Mouse (Mus musculus): ENCODE measurements around the gene Slc38a11. TPM values are rescaled to one million over a fixed set of nuclear protein-coding genes. Genes with fewer than 3 reads are reported as not detected.

Gene Slc38a11
- 1 to 10 TPM; 1.5 to 2.5 TPM for total RNA-seq (2021)
- long read RNA-seq, partial matches to known transcripts: 0 of 2 reads
- long read RNA-seq, other reads (novel, unspliced or antisense): 0 of 2 reads

DNA sequence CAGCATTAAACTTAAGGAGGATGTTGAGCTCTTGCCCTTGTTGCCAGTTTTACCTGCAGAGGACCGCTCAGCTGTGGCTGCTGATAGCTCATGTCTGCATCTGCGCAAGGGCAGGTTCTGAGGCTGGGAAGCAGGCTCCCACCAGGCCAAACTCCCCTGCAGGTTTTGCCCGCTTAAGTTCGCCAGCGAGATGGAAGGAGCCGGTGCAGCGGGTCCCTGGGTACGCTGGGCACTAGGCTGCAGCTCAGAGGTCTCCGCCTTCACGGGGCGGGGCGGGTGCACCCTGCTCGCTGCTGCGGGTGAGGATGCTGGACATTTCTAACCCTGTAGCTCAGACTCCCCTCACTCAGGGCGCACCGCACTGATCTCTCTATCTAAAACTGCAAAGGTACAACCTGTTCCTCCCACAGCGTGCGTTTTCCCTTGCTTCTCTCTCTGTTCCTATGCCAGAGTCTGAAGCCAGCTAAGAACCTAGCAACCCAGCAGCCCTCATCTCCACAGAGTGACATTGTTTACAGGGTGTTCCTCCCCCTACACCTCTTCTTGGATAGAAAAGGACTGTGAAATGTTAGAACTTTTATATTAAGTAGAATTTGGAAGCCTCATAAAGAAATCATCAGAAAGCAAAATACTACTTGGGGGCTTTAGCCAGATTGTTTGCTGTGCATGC, at the start of gene Slc38a11:
Slc38a11 (minus strand) TSS at position 207 of the 670 bp plus-strand sequence.
- no peak for DNase-seq (ENCODE audit: low spot score in 2 of 2)

GRCm38 (mm10) chr2:65407110-65407509, 43.3 kb upstream of the Slc38a11 start:
- no peak for DNase-seq (ENCODE audit: low spot score in 2 of 2)

- DNase-seq (ENCODE audit: low spot score in 2 of 2): no peak
These were observed 41.6 kb upstream of the Slc38a11 start for GRCm38 (mm10) chr2:65405407-65405806.

DNA sequence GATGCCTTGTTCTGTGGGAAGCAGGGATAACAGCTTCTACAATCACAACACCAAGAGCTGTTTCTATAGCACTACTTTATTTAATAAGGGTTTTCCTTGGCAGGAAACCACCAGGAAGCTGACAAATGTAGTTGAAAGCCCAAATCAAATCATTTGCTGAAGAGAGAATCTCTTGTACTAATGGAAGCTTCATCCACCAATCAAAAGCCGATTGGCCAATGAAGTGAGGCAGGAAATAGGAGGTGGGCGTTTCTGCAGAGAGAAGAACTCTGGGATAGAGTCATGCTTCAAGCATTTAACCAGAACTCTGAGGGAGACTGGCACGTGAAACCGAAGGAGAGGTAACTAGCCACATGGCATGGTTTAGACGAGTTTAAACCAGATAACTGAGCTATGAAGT, 38.2 kb upstream of the Slc38a11 start:
- no peak for DNase-seq (ENCODE audit: low spot score in 2 of 2)

- DNase-seq (ENCODE audit: low spot score in 2 of 2): peak in 1 of 2 experiments; percentile 20
These were observed 36.1 kb upstream of the Slc38a11 start for GRCm38 (mm10) chr2:65399938-65400337.

GRCm38 (mm10) chr2:65396128-65396527, 32.3 kb upstream of the Slc38a11 start:
- peak in 1 of 2 experiments; percentile 48 for DNase-seq (ENCODE audit: low spot score in 2 of 2)

- no peak for DNase-seq (ENCODE audit: low spot score in 2 of 2)
These were observed 29.2 kb upstream of the Slc38a11 start for GRCm38 (mm10) chr2:65393061-65393460.

DNA sequence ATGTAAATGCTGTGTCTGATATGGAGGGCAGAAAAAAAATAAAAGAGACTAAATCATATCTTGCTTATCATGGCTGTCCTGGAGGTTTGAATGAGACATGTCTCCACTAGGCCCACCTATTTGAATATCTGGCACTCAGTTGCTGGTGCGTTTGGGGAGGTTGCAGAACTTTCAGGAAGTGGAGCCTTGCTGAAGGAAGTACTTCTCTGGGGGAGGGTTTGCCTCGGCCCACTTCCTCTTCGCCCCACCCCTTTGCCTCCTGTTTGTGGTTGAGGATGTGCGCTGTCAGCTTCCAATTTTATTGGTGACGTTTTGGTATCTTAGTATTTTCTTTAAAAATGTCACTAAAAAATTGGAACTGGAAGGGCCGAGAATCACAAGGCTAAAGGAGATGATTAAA, 27.5 kb upstream of the Slc38a11 start:
- DNase-seq (ENCODE audit: low spot score in 2 of 2): no peak

DNA sequence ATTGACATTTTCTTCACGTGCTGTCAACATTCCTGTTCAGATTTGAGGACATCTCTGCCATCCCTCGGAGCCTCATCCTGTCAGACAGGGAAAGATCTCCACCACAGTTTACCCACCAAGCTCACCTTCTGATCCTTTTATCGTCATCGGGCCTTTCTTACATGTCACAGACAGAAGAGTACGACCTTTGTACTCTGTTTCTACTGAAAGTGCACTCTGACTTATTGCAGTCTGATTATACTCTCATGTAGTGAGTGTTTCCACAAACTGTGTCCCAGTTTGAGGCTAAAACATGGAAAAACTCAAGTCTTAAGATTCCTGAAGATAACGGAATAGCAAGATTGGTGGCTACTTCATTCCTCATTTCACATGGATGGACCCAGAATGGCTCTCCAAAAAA, 21.0 kb upstream of the Slc38a11 start:
- DNase-seq (ENCODE audit: low spot score in 2 of 2): no peak

GRCm38 (mm10) chr2:65382485-65382884, 18.7 kb upstream of the Slc38a11 start:
- no peak for DNase-seq (ENCODE audit: low spot score in 2 of 2)

- no peak for DNase-seq (ENCODE audit: low spot score in 2 of 2)
These were observed 14.6 kb upstream of the Slc38a11 start for GRCm38 (mm10) chr2:65378425-65378824.

GRCm38 (mm10) chr2:65374410-65374809, 10.6 kb upstream of the Slc38a11 start:
- no peak for DNase-seq (ENCODE audit: low spot score in 2 of 2)

DNA sequence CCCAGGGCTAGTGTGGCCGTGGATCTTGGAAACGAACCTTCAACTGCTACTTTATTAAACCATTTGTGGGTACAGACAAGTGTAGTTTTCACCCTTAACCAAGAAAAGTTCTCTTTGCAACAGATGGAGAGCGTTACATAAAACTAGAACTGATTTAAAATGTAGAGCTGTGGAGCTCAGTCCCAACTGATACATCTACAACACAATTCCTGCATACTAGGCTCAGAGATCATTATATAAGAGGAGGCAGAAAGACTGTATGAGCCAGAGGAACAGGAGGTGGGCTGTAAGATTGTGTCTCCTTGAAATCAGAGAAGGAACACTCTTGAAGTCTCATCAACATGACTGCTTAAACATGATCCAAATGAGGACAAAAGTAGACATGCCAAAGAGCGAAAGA, 9.2 kb upstream of the Slc38a11 start:
- DNase-seq (ENCODE audit: low spot score in 2 of 2): peak in 1 of 2 experiments; percentile 14

DNA sequence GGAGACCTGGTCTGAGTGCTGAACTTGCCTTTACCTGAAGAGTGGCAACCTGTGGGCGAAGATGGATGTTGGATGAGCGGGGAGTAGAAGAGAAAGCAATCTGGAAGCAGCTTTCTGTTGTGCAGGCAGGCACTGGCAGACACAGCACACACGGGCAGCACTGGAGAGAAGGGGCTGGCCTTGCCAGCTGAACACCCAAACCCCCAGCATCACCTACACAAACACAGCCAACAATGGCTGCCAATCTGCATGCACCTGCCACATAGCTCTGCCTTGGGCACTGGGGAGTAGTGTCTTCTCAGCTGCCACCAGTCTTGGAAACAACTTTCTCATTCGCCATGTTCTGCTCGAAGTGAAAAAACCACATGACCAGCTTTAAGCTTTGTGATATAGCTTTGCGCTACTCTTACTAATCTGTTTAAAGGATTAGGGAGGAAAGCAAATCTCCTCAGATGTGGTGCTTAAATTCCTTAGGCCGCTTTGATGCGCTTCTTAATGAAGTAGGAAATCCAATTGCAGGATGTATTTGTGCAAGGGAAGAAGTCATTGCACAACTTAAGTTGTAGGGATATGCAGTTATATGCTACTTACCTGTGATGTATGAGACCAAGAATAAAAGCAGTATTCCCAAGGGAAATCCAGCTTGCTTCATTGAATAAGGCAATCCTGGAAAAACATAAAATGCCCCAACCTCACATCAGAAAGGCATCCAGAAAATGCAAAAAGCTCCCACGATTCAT, 2.9 kb downstream of the Slc38a11 start:
- no peak for DNase-seq (ENCODE audit: low spot score in 2 of 2)

- no peak for DNase-seq (ENCODE audit: low spot score in 2 of 2)
These were observed 16.5 kb downstream of the Slc38a11 start for GRCm38 (mm10) chr2:65347367-65347766.

GRCm38 (mm10) chr2:65346915-65347314, 16.9 kb downstream of the Slc38a11 start:
- no peak for DNase-seq (ENCODE audit: low spot score in 2 of 2)

DNA sequence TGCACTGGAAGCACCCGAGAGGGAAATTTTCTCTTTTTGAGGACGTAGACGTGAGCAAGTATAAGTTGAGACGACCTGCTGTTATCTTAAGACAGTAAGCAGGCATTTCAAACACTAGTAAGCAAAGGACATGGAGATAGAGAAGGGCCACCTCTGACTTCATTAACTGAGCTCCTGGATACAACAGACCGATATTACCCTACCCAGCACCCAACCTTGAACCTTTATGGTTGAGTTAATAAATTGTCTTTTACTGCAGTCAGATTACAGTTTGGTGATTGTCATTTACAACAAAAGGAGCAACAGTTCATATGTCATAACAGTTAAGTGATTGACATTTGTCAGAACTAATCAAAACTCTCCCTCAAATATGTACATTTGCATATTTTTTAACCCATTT, 17.8 kb downstream of the Slc38a11 start:
- no peak for DNase-seq (ENCODE audit: low spot score in 2 of 2)

DNA sequence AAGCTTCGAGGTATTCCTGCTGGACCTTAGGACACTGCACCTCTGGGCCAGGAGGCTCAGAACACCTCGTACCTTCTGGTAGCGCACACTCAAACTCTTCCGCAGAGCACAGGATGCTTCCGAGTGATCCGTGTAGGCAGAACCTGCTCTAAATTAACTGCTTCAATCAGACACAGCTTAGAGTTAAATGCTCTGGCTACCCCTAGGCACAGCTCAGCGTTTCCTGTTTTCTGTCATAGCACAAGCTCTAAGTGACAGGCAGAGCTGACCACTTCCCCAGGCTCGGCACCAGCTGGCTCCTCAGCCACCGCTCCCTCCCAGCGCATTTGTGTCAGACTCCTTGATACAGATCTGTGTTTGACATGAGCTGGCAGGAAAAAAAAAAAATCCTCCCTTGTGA, 21.8 kb downstream of the Slc38a11 start:
- no peak for DNase-seq (ENCODE audit: low spot score in 2 of 2)

- no peak for DNase-seq (ENCODE audit: low spot score in 2 of 2)
These were observed 23.0 kb downstream of the Slc38a11 start for GRCm38 (mm10) chr2:65340839-65341238.

DNA sequence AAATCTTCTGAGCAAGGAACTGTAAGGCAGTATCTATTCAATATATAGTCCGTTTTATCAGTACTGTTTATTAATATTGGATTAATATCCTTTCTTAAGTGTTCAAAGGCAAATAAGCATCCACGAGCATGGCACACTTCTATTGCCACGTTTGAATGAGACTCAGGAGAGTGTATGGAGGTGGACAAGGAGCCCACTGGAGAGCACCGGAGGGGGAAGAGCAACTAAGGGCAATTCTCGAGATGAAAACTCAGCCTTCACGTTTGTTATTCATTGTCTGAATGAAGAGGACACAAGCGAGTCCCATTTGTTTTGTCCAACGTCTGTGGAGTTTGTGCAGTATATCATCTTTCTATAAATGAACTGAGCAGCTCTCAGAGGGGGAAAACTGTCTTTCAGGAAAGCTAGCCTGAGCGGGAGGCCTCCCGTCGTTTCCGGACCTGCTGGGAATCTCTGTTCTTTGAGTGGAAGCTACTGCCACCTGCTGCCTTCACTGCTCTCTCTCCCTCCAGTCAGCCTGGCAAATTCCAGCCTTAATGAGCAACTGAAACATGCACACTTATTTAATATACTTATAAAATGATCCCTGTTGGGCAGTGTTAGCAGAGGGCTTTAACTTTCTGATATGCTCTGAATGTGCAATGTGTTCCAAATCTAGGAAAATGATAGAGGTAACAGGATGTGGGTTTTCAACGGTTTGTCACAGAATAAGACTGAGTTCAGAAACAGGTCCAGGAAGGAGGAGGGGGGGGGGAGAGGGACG, 26.3 kb downstream of the Slc38a11 start:
- peak; percentile 19 to 78 for DNase-seq (ENCODE audit: low spot score in 2 of 2)

- DNase-seq (ENCODE audit: low spot score in 2 of 2): no peak
These were observed 27.2 kb downstream of the Slc38a11 start for GRCm38 (mm10) chr2:65336608-65337007.

DNA sequence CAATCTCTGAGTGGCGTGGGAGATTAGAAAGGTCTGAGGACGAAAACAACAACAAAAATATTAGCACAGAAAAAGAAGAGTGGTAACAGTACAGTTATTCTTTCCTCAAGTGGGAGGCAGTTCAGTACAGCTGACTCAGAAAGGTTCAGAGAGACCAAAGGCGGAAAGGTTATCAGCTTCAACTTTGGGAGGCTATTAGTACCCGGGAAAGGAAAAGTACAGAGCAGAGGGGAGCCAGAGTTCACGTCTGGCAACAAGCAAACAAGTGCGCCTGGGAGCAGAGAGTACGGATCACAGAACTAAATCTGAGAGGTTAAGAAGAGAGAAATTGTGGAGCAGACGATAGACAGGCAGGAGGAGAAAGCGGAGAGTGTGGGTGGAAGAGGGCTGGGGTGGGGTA, 29.7 kb downstream of the Slc38a11 start:
- DNase-seq (ENCODE audit: low spot score in 2 of 2): no peak
